ENCODE assay signal across 20 mouse cellular contexts in genomic region chr9:56207083-56207482, GRCm38 (mm10). TPM values are rescaled to one million over a fixed set of nuclear protein-coding genes. Genes with fewer than 3 reads are reported as not detected.
DNase-seq lines count a peak whose midpoint lies in the region; ATAC-seq lines count a peak whose summit lies in the region.
"Had no signal": no experiment of that assay in that cellular context is flagged by ENCODE, and none has a peak within 500 bp of the region (broad histone marks: within the 10 kb centered on the region; RNA-seq: fewer than 3 reads in every experiment).

No protein-coding gene starts in this region.

- no peak for ATAC-seq in heart, embryonic 11.5 days (replicated peaks; ENCODE audit: insufficient number of reproducible peaks, low FRiP score, low TSS enrichment)
- ATAC-seq in liver, embryonic 12.5 days = no peak
- no peak for ATAC-seq in forebrain, embryonic 14.5 days
- ATAC-seq: CD4-positive, CD25-positive, alpha-beta regulatory T cell, adult 4 months; liver, postnatal 0 days had no signal

- no peaks in the 10 kb centered on the region for H3K4me1 ChIP-seq in heart, embryonic 11.5 days (ENCODE audit: control insufficient read depth, insufficient read depth, low read length)
- H3K4me1 ChIP-seq in brown adipose tissue, adult 24 weeks (ENCODE audit: control insufficient read depth, insufficient read depth, insufficient read length, low read length) = no peaks in the 10 kb centered on the region
- H3K4me1 ChIP-seq in liver, embryonic 12.5 days = no peaks in the 10 kb centered on the region
- H3K4me1 ChIP-seq in forebrain, embryonic 14.5 days (ENCODE audit: control insufficient read depth, insufficient read depth, low read length) = no peaks in the 10 kb centered on the region

- no peaks in the 10 kb centered on the region for H3K9me3 ChIP-seq in heart, embryonic 11.5 days (replicated peaks; ENCODE audit: control insufficient read depth, low read length)
- no peaks in the 10 kb centered on the region for H3K9me3 ChIP-seq in liver, embryonic 12.5 days (replicated peaks)
- H3K9me3 ChIP-seq in forebrain, embryonic 14.5 days (replicated peaks; ENCODE audit: control insufficient read depth, low read length) = no peaks in the 10 kb centered on the region
- H3K9me3 ChIP-seq: embryonic facial prominence, embryonic 10.5 days had no signal

- no peak overlapping the region for H3K27ac ChIP-seq in heart, embryonic 11.5 days (ENCODE audit: low read depth, low read length)
- 0 out of 2 replicates have a peak overlapping the region, but pooled peaks have one; percentile 12 for H3K27ac ChIP-seq in brown adipose tissue, adult 24 weeks (replicated peaks; ENCODE audit: low read depth, low read length)
- peak overlapping the region; percentile 80 for H3K27ac ChIP-seq in macrophage
- H3K27ac ChIP-seq in liver, embryonic 12.5 days = no peak overlapping the region
- H3K27ac ChIP-seq in forebrain, embryonic 14.5 days (ENCODE audit: low read depth, low read length) = no peak overlapping the region
- H3K27ac ChIP-seq: embryonic facial prominence, embryonic 10.5 days; layer of hippocampus, adult 2 months had no signal

- no peak overlapping the region for H3K4me3 ChIP-seq in heart, embryonic 11.5 days (ENCODE audit: low read depth, low read length)
- no peak overlapping the region for H3K4me3 ChIP-seq in brown adipose tissue, adult 24 weeks (ENCODE audit: insufficient read depth, low read depth, low read length)
- H3K4me3 ChIP-seq in macrophage (ENCODE audit: inconsistent target) = no peak overlapping the region
- no peak overlapping the region for H3K4me3 ChIP-seq in liver, embryonic 12.5 days
- no peak overlapping the region for H3K4me3 ChIP-seq in forebrain, embryonic 14.5 days (ENCODE audit: low read depth, low read length)
- H3K4me3 ChIP-seq: embryonic facial prominence, embryonic 10.5 days; layer of hippocampus, adult 2 months; myocyte had no signal

- peak; percentile 92 for DNase-seq in heart, adult 11 months
- DNase-seq in natural killer cell, adult 2 months (ENCODE audit: low spot score in 2 of 2) = peak; percentile 66 to 79
- no peak for DNase-seq in kidney, adult 8-10 months
- no peak for DNase-seq in forebrain, embryonic 14.5 days (ENCODE audit: low spot score)
- DNase-seq: cerebellum, adult 11 months; cerebellum, adult 9-11 months; gastrocnemius, postnatal 36 days; kidney, adult 18-20 months; kidney, postnatal 10 days; liver, postnatal 0 days; lung, postnatal 10 days; midbrain, embryonic 14.5 days had no signal

- H3K9ac ChIP-seq in heart, embryonic 11.5 days (ENCODE audit: low read depth, low read length) = no peak overlapping the region
- no peak overlapping the region for H3K9ac ChIP-seq in liver, embryonic 12.5 days
- H3K9ac ChIP-seq in forebrain, embryonic 14.5 days (ENCODE audit: low read length) = no peak overlapping the region
- H3K9ac ChIP-seq: liver, postnatal 0 days had no signal

- no peaks in the 10 kb centered on the region for H3K27me3 ChIP-seq in heart, embryonic 11.5 days (ENCODE audit: control insufficient read depth, insufficient read depth, low read length)
- H3K27me3 ChIP-seq in liver, embryonic 12.5 days (replicated peaks) = no peaks in the 10 kb centered on the region
- no peaks in the 10 kb centered on the region for H3K27me3 ChIP-seq in forebrain, embryonic 14.5 days (replicated peaks; ENCODE audit: control insufficient read depth, insufficient read depth, low read length)

- no peak overlapping the region for H3K4me2 ChIP-seq in heart, embryonic 11.5 days
- H3K4me2 ChIP-seq in liver, embryonic 12.5 days = no peak overlapping the region
- H3K4me2 ChIP-seq in forebrain, embryonic 14.5 days (ENCODE audit: low read length) = no peak overlapping the region

- H3K36me3 ChIP-seq in heart, embryonic 11.5 days (ENCODE audit: control insufficient read depth, insufficient read depth, low read length) = peaks cover 6% of the 10 kb centered on the region; the same call in 1 of the 2 replicates
- peaks cover 22% of the 10 kb centered on the region; the same call in 1 of the 2 replicates for H3K36me3 ChIP-seq in macrophage (ENCODE audit: inconsistent target)
- peaks cover 18% of the 10 kb centered on the region for H3K36me3 ChIP-seq in liver, embryonic 12.5 days
- H3K36me3 ChIP-seq in forebrain, embryonic 14.5 days (ENCODE audit: control insufficient read depth, insufficient read depth, low read length) = no peaks in the 10 kb centered on the region

- H3K79me2 ChIP-seq in macrophage (ENCODE audit: inconsistent target) = peaks cover 8% of the 10 kb centered on the region; the same call in 1 of the 2 replicates

- 79% methylated on average over 10 of the region's 10 CpGs for WGBS in heart, embryonic 11.5 days (ENCODE audit: insufficient replicate concordance)
- WGBS in macrophage (ENCODE audit: missing documents) = 18% methylated on average over 10 of the region's 10 CpGs
- WGBS in liver, embryonic 12.5 days (ENCODE audit: insufficient replicate concordance) = 49% methylated on average over 10 of the region's 10 CpGs
- WGBS in forebrain, embryonic 14.5 days = 91% methylated on average over 10 of the region's 10 CpGs

RNA-seq across cellular contexts. Expression of gene Tspan3, which starts 41.8 kb away (rescaled TPM):
- polyA plus RNA-seq in heart, embryonic 11.5 days (2014; fragmentation: Nextera tagmentation; extraction: Ambion mirVana) = 381 and 423 TPM in 2 replicates
- polyA plus RNA-seq in brown adipose tissue, adult 24 weeks (2012; ENCODE audit: insufficient read depth, insufficient read length, missing spikeins) = 171 and 213 TPM in 2 replicates
- total RNA-seq in macrophage (2018; cell fraction: chromatin; rRNA removed) = 100 to 1,000 TPM in 5 of 26 experiments, 10 to 100 TPM in 21; 13.6 to 271 (median 40.6) TPM
- 100 to 1,000 TPM in 17 of 26 experiments, 10 to 100 TPM in 9; 75.0 to 407 (median 123) TPM for total RNA-seq in macrophage (2018; cell fraction: cytosol; rRNA removed)
- 100 to 1,000 TPM in 14 of 26 experiments, 10 to 100 TPM in 12; 33.0 to 409 (median 127) TPM for total RNA-seq in macrophage (2018; cell fraction: nucleus; rRNA removed)
- polyA plus RNA-seq in macrophage (2018) = 71.8 to 155 TPM (median 82.8 TPM) in 3 replicates
- polyA plus RNA-seq in liver, embryonic 12.5 days (2016; fragmentation: Nextera tagmentation; extraction: Ambion mirVana) = 70.5 and 70.6 TPM in 2 replicates
- polyA plus RNA-seq in forebrain, embryonic 14.5 days (2014; fragmentation: Nextera tagmentation; extraction: Ambion mirVana) = 545 and 577 TPM in 2 replicates

Comparison
In these comparisons a context has a peak if more than half of its experiments do, and no peak if none do; other contexts are left out.
1. DNase-seq: peak in heart, adult 11 months (single experiment) and natural killer cell, adult 2 months (2 of 2); none in kidney, adult 8-10 months (0 of 2) and forebrain, embryonic 14.5 days (single experiment).
2. H3K27ac ChIP-seq: peak in brown adipose tissue, adult 24 weeks (single experiment) and macrophage (single experiment); none in heart, embryonic 11.5 days (single experiment), liver, embryonic 12.5 days (single experiment) and forebrain, embryonic 14.5 days (single experiment).